Mouse (Mus musculus): ENCODE measurements at regions not wholly inside any gene's neighbourhood (a gene's known extent, or its start where the extent isn't known, plus 50 kb on each side); places are given as distances from the start of the nearest gene placed in this dataset.

DNA sequence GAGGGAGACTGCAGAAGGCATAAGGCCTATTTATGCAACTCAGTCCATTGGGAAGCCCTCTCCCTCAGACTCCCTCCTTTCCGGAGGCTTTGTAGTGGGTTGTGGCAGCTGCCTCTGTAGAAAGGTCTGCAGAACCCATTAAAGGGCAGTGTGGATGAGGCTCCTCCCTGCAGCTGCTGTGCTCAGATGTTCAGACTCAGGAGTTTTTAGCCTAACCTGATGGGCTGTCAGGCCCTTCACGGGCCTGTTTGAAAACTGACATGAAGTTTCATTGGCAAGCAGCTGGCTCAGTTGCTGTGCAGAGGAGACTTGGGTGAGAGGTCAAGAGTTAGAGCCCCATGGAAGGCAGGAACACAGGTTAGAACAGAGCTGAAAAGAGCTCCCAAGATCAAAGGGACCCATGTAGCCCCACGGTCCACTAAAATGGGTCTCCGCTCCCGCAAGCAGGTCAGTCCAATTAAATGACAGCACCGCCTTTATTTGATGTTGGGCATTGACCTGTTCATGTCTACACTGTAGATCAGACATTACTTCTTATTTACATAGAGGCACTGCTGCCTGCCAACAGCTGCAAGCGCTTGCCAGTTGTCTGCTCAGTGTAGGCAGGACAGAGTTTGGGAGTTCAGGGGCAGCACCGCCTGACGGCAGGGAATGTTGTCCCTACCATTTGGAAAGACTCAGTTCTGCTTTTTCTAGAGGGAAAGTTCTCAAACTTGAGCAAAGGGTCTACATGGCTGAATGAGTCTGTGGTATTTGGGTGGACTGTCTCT, 53.8 kb upstream of the Usp46 start:
- 90% methylated on average over 9 of the region's 9 CpGs for WGBS
- H3K36me3 ChIP-seq (ENCODE audit: control insufficient read depth, insufficient read depth, low read length): no peaks in the 10 kb centered on the region
- no peak overlapping the region for H3K4me3 ChIP-seq (ENCODE audit: low read depth, low read length)
- no peak for ATAC-seq (replicated peaks; ENCODE audit: low FRiP score)
- DNase-seq (ENCODE audit: low spot score): no peak
- H3K4me1 ChIP-seq (replicated peaks; ENCODE audit: control insufficient read depth, insufficient read depth, low read length): no peaks in the 10 kb centered on the region
- no peaks in the 10 kb centered on the region for H3K27me3 ChIP-seq (ENCODE audit: control insufficient read depth, insufficient read depth, low read length)
- no peak overlapping the region for H3K9ac ChIP-seq (ENCODE audit: low read length)
- no peak overlapping the region for H3K27ac ChIP-seq (ENCODE audit: low read depth, low read length)
- H3K9me3 ChIP-seq (ENCODE audit: control insufficient read depth, low read length): no peaks in the 10 kb centered on the region
- H3K4me2 ChIP-seq (ENCODE audit: low read depth, low read length, severe bottlenecking): no peak overlapping the region

DNA sequence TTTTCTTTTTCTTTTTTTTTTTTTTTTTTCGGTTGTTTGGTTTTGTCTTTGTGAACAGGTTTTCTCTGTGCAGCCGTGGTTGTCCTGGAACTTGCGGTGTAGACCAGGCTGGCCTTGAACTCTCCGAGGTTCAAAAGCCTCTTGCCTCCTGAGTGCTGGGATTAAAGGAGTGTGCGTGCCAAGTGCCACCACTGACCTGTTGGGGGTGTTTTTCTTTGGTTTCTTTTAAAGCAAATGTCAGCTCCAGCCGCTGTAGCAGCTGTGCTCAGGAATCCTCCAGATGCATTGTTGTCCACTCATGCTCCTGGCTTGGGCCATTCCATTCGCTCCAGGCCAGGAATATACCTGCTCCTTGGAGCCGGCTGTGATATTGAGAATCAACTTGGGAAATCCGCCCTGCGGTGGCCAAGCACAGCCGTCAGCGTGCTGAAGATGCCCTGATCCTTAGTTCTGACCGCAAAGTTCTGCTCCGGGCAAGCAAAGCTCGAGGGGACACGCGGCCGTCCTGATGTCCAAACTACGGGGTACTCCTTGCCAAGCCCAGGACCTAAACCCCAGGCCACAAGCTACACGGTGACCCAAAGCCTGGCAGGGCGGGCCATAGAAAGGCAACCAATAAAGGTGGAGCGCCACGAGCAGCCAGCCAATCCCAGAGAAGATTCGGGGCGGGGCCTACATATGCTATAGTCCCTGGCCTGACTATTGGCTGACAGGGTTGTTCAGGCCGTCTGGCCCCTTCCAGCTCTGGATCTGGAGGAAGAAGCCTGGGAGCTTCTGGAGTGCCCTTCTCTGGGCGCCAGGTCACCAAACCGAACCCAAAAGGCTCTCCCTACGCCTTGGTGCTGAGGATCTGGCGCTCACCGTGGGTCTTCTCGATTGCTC, 58.0 kb upstream of the Usp46 start:
- Histone ChIP-seq H3K36me3 (ENCODE audit: control insufficient read depth, insufficient read depth, low read length) (no peaks in the 10 kb centered on the region), H3K4me1 (replicated peaks; ENCODE audit: control insufficient read depth, insufficient read depth, low read length) (no peaks in the 10 kb centered on the region), H3K27ac (ENCODE audit: low read depth, low read length) (no peak overlapping the region), H3K9ac (ENCODE audit: low read length) (peak overlapping the region; percentile 12; the same call in 1 of the 2 replicates), H3K4me3 (ENCODE audit: low read depth, low read length) (peak overlapping the region; percentile 21; the same call in 1 of the 2 replicates), H3K27me3 (ENCODE audit: control insufficient read depth, insufficient read depth, low read length) (no peaks in the 10 kb centered on the region), H3K4me2 (ENCODE audit: low read depth, low read length, severe bottlenecking) (peak overlapping the region; percentile 36; the same call in 1 of the 2 replicates), H3K9me3 (ENCODE audit: control insufficient read depth, low read length) (no peaks in the 10 kb centered on the region)
- peak; percentile 89 for ATAC-seq (replicated peaks; ENCODE audit: low FRiP score)
- WGBS: 73% methylated on average over 32 of the region's 32 CpGs
- peak; percentile 73 for DNase-seq (ENCODE audit: low spot score)

DNA sequence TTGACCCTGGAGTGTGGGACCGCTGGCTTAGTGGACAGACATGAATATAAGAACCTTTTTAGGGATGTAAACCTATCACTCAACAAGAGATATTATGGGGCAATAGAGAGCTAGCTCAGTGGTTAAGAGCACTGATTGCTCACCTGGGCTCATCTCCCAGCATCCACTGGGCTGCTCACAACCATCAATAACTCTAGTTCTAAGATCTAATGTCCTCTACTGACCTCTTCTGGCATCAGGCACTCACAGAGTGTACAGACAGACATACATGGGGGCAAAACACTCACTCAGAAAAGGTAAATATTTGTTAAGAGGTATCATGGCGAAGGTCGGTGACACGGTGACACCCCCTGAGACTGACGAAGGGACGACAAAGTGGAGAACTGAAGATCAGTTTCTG, 59.3 kb upstream of the Usp46 start:
- Histone ChIP-seq H3K4me1 (replicated peaks; ENCODE audit: control insufficient read depth, insufficient read depth, low read length) (no peaks in the 10 kb centered on the region), H3K9me3 (ENCODE audit: control insufficient read depth, low read length) (no peaks in the 10 kb centered on the region), H3K9ac (ENCODE audit: low read length) (no peak overlapping the region), H3K4me3 (ENCODE audit: low read depth, low read length) (no peak overlapping the region), H3K27me3 (ENCODE audit: control insufficient read depth, insufficient read depth, low read length) (no peaks in the 10 kb centered on the region), H3K36me3 (ENCODE audit: control insufficient read depth, insufficient read depth, low read length) (no peaks in the 10 kb centered on the region), H3K4me2 (ENCODE audit: low read depth, low read length, severe bottlenecking) (no peak overlapping the region), H3K27ac (ENCODE audit: low read depth, low read length) (no peak overlapping the region)
- no peak for DNase-seq (ENCODE audit: low spot score)
- ATAC-seq (replicated peaks; ENCODE audit: low FRiP score): no peak
- 96% methylated on average over 6 of the region's 6 CpGs for WGBS

DNA sequence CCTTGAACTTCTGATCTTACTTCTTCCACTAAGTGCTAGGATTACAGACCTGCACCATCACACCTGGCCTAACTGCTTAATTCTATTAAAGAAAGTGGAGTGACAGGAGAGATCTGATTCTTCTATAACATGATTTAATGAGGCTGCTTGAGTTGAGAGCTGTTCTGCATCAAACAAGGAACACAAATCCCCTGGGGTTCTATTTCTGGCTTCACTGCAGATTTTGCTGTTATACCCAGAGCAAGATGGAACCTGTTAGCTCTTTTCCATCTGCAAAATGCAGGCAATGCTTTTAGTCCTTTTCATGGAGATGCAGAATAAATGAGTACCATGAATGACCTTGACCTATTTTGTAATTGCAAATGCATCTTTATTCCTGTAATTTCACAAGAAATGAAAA, 61.4 kb upstream of the Usp46 start:
- no peak overlapping the region for H3K4me3 ChIP-seq (ENCODE audit: low read depth, low read length)
- H3K4me1 ChIP-seq (replicated peaks; ENCODE audit: control insufficient read depth, insufficient read depth, low read length): no peaks in the 10 kb centered on the region
- DNase-seq (ENCODE audit: low spot score): no peak
- H3K9me3 ChIP-seq (ENCODE audit: control insufficient read depth, low read length): no peaks in the 10 kb centered on the region
- H3K27me3 ChIP-seq (ENCODE audit: control insufficient read depth, insufficient read depth, low read length): no peaks in the 10 kb centered on the region
- no peaks in the 10 kb centered on the region for H3K36me3 ChIP-seq (ENCODE audit: control insufficient read depth, insufficient read depth, low read length)
- no peak overlapping the region for H3K27ac ChIP-seq (ENCODE audit: low read depth, low read length)
- H3K4me2 ChIP-seq (ENCODE audit: low read depth, low read length, severe bottlenecking): no peak overlapping the region
- H3K9ac ChIP-seq (ENCODE audit: low read length): no peak overlapping the region
- ATAC-seq (replicated peaks; ENCODE audit: low FRiP score): no peak

DNA sequence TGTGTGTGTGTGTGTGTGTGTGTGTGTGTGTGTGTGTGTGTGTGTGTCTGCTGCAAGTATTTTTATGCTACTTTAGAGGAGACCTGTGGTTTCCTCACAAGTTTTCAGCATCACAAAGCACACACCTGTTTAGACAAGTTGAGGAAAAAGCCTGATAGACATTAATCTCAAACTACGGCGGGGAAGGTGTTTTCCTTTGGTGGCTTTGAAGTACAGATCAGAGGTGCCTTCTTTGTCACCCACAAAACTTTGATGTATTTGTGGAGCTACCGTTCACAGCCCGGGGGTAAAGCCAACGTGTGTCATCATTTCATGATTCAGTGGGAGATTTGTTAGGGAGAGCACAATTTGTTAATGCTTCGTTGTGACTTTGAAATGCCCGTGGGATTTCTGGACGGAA, 62.4 kb upstream of the Rasl11b start:
- Histone ChIP-seq H3K27me3 (ENCODE audit: control insufficient read depth, insufficient read depth, low read length) (no peaks in the 10 kb centered on the region), H3K4me2 (ENCODE audit: low read depth, low read length, severe bottlenecking) (no peak overlapping the region), H3K9me3 (ENCODE audit: control insufficient read depth, low read length) (no peaks in the 10 kb centered on the region), H3K36me3 (ENCODE audit: control insufficient read depth, insufficient read depth, low read length) (no peaks in the 10 kb centered on the region), H3K4me1 (replicated peaks; ENCODE audit: control insufficient read depth, insufficient read depth, low read length) (no peaks in the 10 kb centered on the region), H3K9ac (ENCODE audit: low read length) (no peak overlapping the region), H3K4me3 (ENCODE audit: low read depth, low read length) (no peak overlapping the region), H3K27ac (ENCODE audit: low read depth, low read length) (no peak overlapping the region)
- DNase-seq (ENCODE audit: low spot score): no peak
- no peak for ATAC-seq (replicated peaks; ENCODE audit: low FRiP score)
- 74% methylated on average over 8 of the region's 8 CpGs for WGBS

DNA sequence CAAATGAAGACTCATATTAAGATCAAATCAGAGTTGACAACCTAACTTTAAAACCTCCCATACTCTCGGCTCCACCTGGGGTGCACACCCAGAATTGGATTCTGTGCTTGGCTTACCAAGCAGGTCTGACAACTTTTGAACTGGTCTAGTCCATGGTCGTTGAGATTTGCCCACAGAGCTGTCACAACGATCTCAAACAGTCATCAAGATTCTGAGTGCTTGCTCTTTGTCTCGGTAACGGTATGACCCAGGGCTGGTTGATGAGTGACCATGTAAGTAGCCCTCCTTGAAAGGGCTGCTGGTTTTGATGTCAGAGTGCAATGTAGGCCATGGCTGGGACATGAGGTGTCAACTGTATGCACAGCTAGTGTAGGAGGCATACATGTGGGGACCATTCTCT, 58.7 kb upstream of the Rasl11b start:
- ATAC-seq (replicated peaks; ENCODE audit: low FRiP score): no peak
- H3K4me1 ChIP-seq (replicated peaks; ENCODE audit: control insufficient read depth, insufficient read depth, low read length): no peaks in the 10 kb centered on the region
- H3K9ac ChIP-seq (ENCODE audit: low read length): no peak overlapping the region
- WGBS: 87% methylated on average over 5 of the region's 5 CpGs
- H3K9me3 ChIP-seq (ENCODE audit: control insufficient read depth, low read length): no peaks in the 10 kb centered on the region
- DNase-seq (ENCODE audit: low spot score): no peak
- no peak overlapping the region for H3K27ac ChIP-seq (ENCODE audit: low read depth, low read length)
- no peaks in the 10 kb centered on the region for H3K36me3 ChIP-seq (ENCODE audit: control insufficient read depth, insufficient read depth, low read length)
- no peak overlapping the region for H3K4me3 ChIP-seq (ENCODE audit: low read depth, low read length)
- no peak overlapping the region for H3K4me2 ChIP-seq (ENCODE audit: low read depth, low read length, severe bottlenecking)
- no peaks in the 10 kb centered on the region for H3K27me3 ChIP-seq (ENCODE audit: control insufficient read depth, insufficient read depth, low read length)

DNA sequence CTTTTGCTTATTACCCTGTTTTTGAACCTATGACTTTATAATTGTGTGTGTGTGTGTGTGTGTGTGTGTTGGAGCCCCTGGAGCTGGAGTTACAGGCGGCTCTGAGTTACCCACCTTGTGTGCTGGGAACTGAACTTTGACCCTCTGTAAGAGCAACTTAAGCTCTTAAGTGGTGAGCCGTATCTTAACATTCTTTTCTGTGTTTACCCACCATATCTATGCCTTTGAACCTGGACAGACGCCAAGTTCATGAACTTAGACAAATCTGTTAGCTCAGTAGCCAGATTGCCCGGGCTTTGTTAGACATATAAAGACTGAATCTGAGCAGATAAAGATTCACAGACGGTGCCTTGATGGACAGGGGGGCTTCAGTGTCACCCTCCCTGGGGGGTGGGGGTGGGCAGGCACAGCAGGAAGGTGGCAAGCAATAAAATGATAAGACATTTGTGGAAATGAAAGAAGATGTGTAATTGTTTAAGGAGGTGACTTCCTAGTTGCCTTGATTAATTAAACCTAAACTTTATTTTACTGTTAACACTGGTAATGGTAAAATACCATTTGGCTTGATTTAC, 58.1 kb upstream of the Rasl11b start:
- DNase-seq (ENCODE audit: low spot score): no peak

DNA sequence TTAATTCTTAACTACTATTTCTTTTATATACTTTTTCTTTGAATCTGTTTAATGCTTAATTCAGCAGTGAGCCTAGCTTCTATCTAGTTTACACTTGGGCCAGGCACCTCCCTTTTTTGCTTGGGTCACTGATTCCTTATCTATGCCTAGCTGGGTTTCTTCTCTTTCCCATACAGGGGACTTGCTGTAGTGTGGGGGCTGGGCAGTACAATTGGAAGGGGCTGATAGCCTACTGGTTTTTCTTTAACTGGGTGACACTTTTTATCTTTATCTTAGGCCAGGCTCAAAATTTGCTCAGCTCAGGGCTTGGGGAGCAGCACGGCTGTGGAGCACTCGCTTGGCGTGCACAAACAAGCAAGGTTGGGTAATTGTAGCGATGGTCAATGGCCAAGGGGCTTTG, 51.1 kb upstream of the Rasl11b start:
- Histone ChIP-seq H3K9me3 (ENCODE audit: control insufficient read depth, low read length) (no peaks in the 10 kb centered on the region), H3K9ac (ENCODE audit: low read length) (no peak overlapping the region), H3K27me3 (ENCODE audit: control insufficient read depth, insufficient read depth, low read length) (no peaks in the 10 kb centered on the region), H3K4me1 (replicated peaks; ENCODE audit: control insufficient read depth, insufficient read depth, low read length) (no peaks in the 10 kb centered on the region), H3K4me2 (ENCODE audit: low read depth, low read length, severe bottlenecking) (no peak overlapping the region), H3K27ac (ENCODE audit: low read depth, low read length) (no peak overlapping the region), H3K36me3 (ENCODE audit: control insufficient read depth, insufficient read depth, low read length) (no peaks in the 10 kb centered on the region), H3K4me3 (ENCODE audit: low read depth, low read length) (no peak overlapping the region)
- no peak for ATAC-seq (replicated peaks; ENCODE audit: low FRiP score)
- no peak for DNase-seq (ENCODE audit: low spot score)
- WGBS: 88% methylated on average over 4 of the region's 4 CpGs

More for the DNA sequence above, 58.1 kb upstream of the Rasl11b start:
- Histone ChIP-seq H3K9me3 (ENCODE audit: control insufficient read depth, low read length) (no peaks in the 10 kb centered on the region), H3K36me3 (ENCODE audit: control insufficient read depth, insufficient read depth, low read length) (no peaks in the 10 kb centered on the region), H3K4me3 (ENCODE audit: low read depth, low read length) (no peak overlapping the region), H3K27me3 (ENCODE audit: control insufficient read depth, insufficient read depth, low read length) (no peaks in the 10 kb centered on the region), H3K4me2 (ENCODE audit: low read depth, low read length, severe bottlenecking) (no peak overlapping the region), H3K27ac (ENCODE audit: low read depth, low read length) (no peak overlapping the region), H3K4me1 (replicated peaks; ENCODE audit: control insufficient read depth, insufficient read depth, low read length) (no peaks in the 10 kb centered on the region), H3K9ac (ENCODE audit: low read length) (no peak overlapping the region)
- 73% methylated on average over 5 of the region's 5 CpGs for WGBS
- no peak for ATAC-seq (replicated peaks; ENCODE audit: low FRiP score)

Data from forebrain, embryonic 11.5 days (tissue).